Mouse (Mus musculus): ENCODE results near the gene Zbtb6. TPM values are rescaled to one million over a fixed set of nuclear protein-coding genes. Genes with fewer than 3 reads are reported as not detected.

Gene Zbtb6
- 26.8 TPM for polyA plus RNA-seq (2015; fragmentation: Illumina TruSeq; extraction: RNeasy Lipid Tissue Mini Kit (QIAGEN cat#74804); ENCODE audit: insufficient read depth, low replicate concordance)

DNA sequence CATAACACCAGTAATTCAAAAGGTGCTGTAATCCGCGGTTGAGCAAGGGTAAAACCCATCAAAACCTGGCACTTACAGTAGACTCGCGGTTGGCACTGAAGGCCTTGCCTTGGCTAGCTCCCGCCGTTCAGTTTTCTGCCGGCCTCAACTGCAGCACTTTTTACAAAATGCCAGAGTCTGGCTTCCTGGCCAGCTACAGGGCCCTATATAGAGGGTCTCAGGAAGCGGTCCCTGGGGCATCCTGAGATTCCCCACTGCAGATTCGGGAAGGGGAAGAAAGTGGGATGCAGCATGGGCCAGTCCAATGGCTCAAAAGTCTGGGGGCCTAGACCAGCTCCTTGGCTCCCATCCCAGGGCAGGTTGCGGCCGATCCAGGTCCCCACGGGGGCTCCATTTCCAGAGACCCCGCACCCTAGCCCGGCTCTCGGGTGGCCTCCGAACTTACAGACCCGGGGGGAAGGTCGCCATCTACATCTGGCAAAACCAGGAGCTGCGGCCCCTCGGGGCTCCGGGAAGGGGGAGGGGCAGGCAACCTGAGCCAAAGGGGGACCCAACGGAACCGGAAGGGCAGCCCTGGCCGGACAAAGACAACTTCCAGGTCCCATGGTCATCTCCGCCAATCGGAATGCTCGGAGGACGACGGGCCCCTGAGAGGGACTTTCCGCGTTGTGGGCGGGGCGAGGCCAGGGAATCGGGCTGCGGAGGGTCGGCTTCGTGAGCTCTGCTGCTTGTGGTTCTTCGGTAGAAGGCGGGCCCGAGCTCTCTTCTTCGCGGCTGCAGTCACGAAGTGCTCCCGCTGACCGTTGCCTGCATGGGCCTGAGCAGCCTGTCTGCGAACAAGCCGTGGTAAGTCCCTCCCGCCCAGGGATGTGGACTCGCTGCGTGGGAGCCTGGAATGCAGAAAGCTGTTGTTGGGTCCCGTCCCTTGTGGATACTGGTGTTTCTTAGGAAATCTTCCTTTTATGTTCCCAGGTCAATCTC, at the start of gene Zbtb6, which contains the start of the genes Zbtb26 and Rabgap1:
Gene Zbtb6 (minus strand): TSS at position 561 of the 981 bp plus-strand sequence.
Gene Zbtb26 (minus strand): TSS at position 525 of the 981 bp plus-strand sequence.
Gene Rabgap1 (plus strand): TSS at position 669 of the 981 bp plus-strand sequence.

GRCm38 (mm10) chr2:37422306-37423304, 20.4 kb downstream of the Zbtb6 start, which contains the start of gene Rc3h2:
Rc3h2 (minus strand) TSS chr2:37422903.

Other genes starting within 250 kb of the Zbtb6 start
- gene Olfr366, start 231.6 kb downstream of the Zbtb6 start, polyA plus RNA-seq (2015; fragmentation: Illumina TruSeq; extraction: RNeasy Lipid Tissue Mini Kit (QIAGEN cat#74804); ENCODE audit: insufficient read depth, low replicate concordance) = not detected
- not detected for gene Olfr368, start 116.7 kb downstream of the Zbtb6 start, polyA plus RNA-seq (2015; fragmentation: Illumina TruSeq; extraction: RNeasy Lipid Tissue Mini Kit (QIAGEN cat#74804); ENCODE audit: insufficient read depth, low replicate concordance)
- gene Pdcl, start 83.8 kb downstream of the Zbtb6 start, polyA plus RNA-seq (2015; fragmentation: Illumina TruSeq; extraction: RNeasy Lipid Tissue Mini Kit (QIAGEN cat#74804); ENCODE audit: insufficient read depth, low replicate concordance) = 42.2 TPM
- 39.2 TPM for gene Rc3h2, start 20.3 kb downstream of the Zbtb6 start, polyA plus RNA-seq (2015; fragmentation: Illumina TruSeq; extraction: RNeasy Lipid Tissue Mini Kit (QIAGEN cat#74804); ENCODE audit: insufficient read depth, low replicate concordance)
- 16.5 TPM for gene Zbtb26, start within 50 bp of the Zbtb6 start, polyA plus RNA-seq (2015; fragmentation: Illumina TruSeq; extraction: RNeasy Lipid Tissue Mini Kit (QIAGEN cat#74804); ENCODE audit: insufficient read depth, low replicate concordance)
- 37.7 TPM for gene Rabgap1, start 108 bp upstream of the Zbtb6 start, polyA plus RNA-seq (2015; fragmentation: Illumina TruSeq; extraction: RNeasy Lipid Tissue Mini Kit (QIAGEN cat#74804); ENCODE audit: insufficient read depth, low replicate concordance)
- 0.26 TPM for gene Gpr21, start 73.2 kb upstream of the Zbtb6 start, polyA plus RNA-seq (2015; fragmentation: Illumina TruSeq; extraction: RNeasy Lipid Tissue Mini Kit (QIAGEN cat#74804); ENCODE audit: insufficient read depth, low replicate concordance)

All from spleen, adult 10 weeks (tissue).